Mouse (Mus musculus): ENCODE results near the gene Tnr. TPM values are rescaled to one million over a fixed set of nuclear protein-coding genes. Genes with fewer than 3 reads are reported as not detected.

Tnr gene
- total and polyA plus RNA-seq, 2 experiments, result not detected

DNA sequence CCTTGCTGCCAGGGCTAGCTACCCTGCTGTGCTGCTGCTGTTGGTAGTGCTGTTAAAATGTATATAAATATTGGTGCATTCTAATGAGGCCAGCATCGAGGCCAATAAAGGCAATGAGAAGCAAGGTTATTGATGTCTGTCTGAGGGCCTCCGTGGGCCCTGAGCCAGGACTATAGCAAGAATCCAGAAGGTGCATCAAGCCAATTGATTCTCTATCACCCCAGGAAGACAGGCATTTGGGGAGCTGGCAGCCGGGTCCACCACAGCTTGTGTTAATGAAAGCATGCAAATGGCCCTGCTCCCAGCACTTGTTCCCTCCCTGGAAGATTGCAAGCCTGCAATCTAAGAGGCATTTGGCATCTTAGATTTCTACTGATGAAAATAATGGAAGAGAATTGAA lies 54.8 kb downstream of the Tnr start:
- no peaks in the 10 kb centered on the region for H3K36me3 ChIP-seq (ENCODE audit: control insufficient read depth, insufficient read depth, low read length)
- no peaks in the 10 kb centered on the region for H3K4me1 ChIP-seq (ENCODE audit: control insufficient read depth, insufficient read depth, low read length)
- no peak overlapping the region for H3K9ac ChIP-seq (ENCODE audit: low read depth, low read length)
- H3K4me3 ChIP-seq (ENCODE audit: insufficient read depth, low read depth, low read length), result no peak overlapping the region
- WGBS, result 48% methylated on average over 3 of the region's 3 CpGs
- H3K27ac ChIP-seq (replicated peaks; ENCODE audit: insufficient read depth, low read depth, low read length), result no peak overlapping the region
- DNase-seq (ENCODE audit: extremely low read depth, low read depth, low spot score), result no peak
- TF ChIP-seq POLR2A (IDR thresholded peaks at IDR 0.05; ENCODE audit: extremely low read depth, insufficient read depth, low read length), result no peak
- no peak for TF ChIP-seq CTCF (IDR thresholded peaks at IDR 0.05; ENCODE audit: low read depth, low read length)
- no peaks in the 10 kb centered on the region for H3K79me2 ChIP-seq (ENCODE audit: control insufficient read depth, insufficient read depth, low read length)
- H3K27me3 ChIP-seq (ENCODE audit: control insufficient read depth, insufficient read depth, low read length), result no peaks in the 10 kb centered on the region

DNA sequence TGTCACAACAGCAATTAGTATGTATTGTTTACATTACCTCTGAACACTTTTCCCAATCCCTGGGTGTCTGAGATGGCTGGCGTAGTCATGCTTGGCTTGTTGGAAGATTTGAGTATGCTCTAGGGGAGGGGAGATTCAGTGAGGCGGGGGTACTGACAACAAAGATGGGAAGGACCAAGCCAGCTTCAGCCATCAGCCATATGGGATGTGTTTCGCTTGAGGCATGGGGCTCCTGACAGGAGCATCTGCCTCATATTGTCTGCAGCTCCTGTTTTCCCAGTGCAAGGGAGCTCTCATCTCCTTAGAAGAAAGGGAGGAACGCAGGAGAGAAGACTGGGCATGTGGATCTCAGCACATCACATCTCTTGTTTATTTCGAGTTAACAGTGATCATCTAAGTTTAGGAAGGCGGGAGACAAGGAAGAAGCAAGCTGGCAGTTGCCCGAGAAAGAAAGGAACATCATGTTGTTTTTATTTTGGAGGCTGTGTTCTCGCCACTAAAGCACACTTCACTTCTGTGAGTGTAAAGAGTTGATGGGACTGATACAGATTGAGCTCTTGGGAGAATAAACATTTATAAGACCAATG lies 56.9 kb downstream of the Tnr start:
- H3K27ac ChIP-seq (replicated peaks; ENCODE audit: insufficient read depth, low read depth, low read length), result no peak overlapping the region
- H3K36me3 ChIP-seq (ENCODE audit: control insufficient read depth, insufficient read depth, low read length), result no peaks in the 10 kb centered on the region
- H3K4me3 ChIP-seq (ENCODE audit: insufficient read depth, low read depth, low read length), result no peak overlapping the region
- no peak overlapping the region for H3K9ac ChIP-seq (ENCODE audit: low read depth, low read length)
- H3K79me2 ChIP-seq (ENCODE audit: control insufficient read depth, insufficient read depth, low read length), result no peaks in the 10 kb centered on the region
- DNase-seq (ENCODE audit: extremely low read depth, low read depth, low spot score), result no peak
- 67% methylated on average over 8 of the region's 8 CpGs for WGBS
- H3K27me3 ChIP-seq (ENCODE audit: control insufficient read depth, insufficient read depth, low read length), result no peaks in the 10 kb centered on the region
- TF ChIP-seq POLR2A (IDR thresholded peaks at IDR 0.05; ENCODE audit: extremely low read depth, insufficient read depth, low read length) (no peak), CTCF (IDR thresholded peaks at IDR 0.05; ENCODE audit: low read depth, low read length) (no peak)
- no peaks in the 10 kb centered on the region for H3K4me1 ChIP-seq (ENCODE audit: control insufficient read depth, insufficient read depth, low read length)

DNA sequence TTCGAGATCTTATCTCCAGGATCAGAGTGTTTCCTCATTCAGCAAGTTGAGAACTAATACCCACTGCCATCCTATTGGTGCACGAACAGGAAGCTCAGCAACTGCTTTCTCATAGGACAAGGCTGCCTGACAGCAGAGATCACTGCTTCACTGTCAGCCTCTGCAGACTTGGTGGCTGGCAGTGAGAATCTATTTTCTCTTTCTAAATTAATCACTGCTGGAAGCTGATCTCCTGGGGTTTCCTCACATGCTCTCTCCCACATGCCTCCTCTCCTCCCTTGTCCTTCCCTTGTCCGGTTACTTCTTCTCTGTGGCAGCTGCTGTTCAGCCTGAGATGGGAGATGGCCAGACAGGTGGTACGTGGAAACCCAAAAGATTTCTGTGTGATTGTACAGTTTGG lies 60.3 kb downstream of the Tnr start:
- 65% methylated on average over 4 of the region's 4 CpGs for whole genome bisulfite sequencing
- Histone ChIP-seq H3K4me3 (ENCODE audit: insufficient read depth, low read depth, low read length) (no peak overlapping the region), H3K36me3 (ENCODE audit: control insufficient read depth, insufficient read depth, low read length) (no peaks in the 10 kb centered on the region), H3K79me2 (ENCODE audit: control insufficient read depth, insufficient read depth, low read length) (no peaks in the 10 kb centered on the region), H3K27me3 (ENCODE audit: control insufficient read depth, insufficient read depth, low read length) (no peaks in the 10 kb centered on the region), H3K4me1 (ENCODE audit: control insufficient read depth, insufficient read depth, low read length) (no peaks in the 10 kb centered on the region), H3K9ac (ENCODE audit: low read depth, low read length) (no peak overlapping the region), H3K27ac (replicated peaks; ENCODE audit: insufficient read depth, low read depth, low read length) (no peak overlapping the region)
- DNase-seq (ENCODE audit: extremely low read depth, low read depth, low spot score), result no peak
- no peak for TF ChIP-seq POLR2A (IDR thresholded peaks at IDR 0.05; ENCODE audit: extremely low read depth, insufficient read depth, low read length)
- no peak for TF ChIP-seq CTCF (IDR thresholded peaks at IDR 0.05; ENCODE audit: low read depth, low read length)

DNA sequence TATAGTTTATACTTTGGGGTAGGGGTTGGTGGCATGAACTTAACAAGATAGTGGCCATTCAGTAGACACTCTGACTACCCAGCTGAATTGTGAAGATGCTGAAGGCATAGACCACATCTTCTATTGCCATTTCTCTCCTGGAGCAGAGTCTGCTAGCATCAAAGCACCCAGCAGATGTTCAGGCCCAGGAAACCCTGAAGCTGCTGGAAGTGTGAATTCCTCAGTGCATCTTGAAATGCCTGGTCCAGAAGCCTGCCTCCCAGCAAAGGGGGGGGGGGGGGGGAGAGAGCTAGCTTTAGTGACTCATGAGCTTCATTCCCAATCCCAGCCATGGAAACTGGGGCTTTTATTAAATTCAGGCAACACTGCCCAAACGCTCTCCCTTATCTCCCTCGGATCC lies 65.2 kb downstream of the Tnr start:
- no peaks in the 10 kb centered on the region for H3K27me3 ChIP-seq (ENCODE audit: control insufficient read depth, insufficient read depth, low read length)
- H3K36me3 ChIP-seq (ENCODE audit: control insufficient read depth, insufficient read depth, low read length), result no peaks in the 10 kb centered on the region
- TF ChIP-seq CTCF (IDR thresholded peaks at IDR 0.05; ENCODE audit: low read depth, low read length) (no peak), POLR2A (IDR thresholded peaks at IDR 0.05; ENCODE audit: extremely low read depth, insufficient read depth, low read length) (no peak)
- no peak for DNase-seq (ENCODE audit: extremely low read depth, low read depth, low spot score)
- 66% methylated on average over 2 of the region's 2 CpGs for WGBS
- no peak overlapping the region for H3K27ac ChIP-seq (replicated peaks; ENCODE audit: insufficient read depth, low read depth, low read length)
- no peak overlapping the region for H3K9ac ChIP-seq (ENCODE audit: low read depth, low read length)
- H3K4me3 ChIP-seq (ENCODE audit: insufficient read depth, low read depth, low read length), result no peak overlapping the region
- H3K79me2 ChIP-seq (ENCODE audit: control insufficient read depth, insufficient read depth, low read length), result no peaks in the 10 kb centered on the region
- no peaks in the 10 kb centered on the region for H3K4me1 ChIP-seq (ENCODE audit: control insufficient read depth, insufficient read depth, low read length)

DNA sequence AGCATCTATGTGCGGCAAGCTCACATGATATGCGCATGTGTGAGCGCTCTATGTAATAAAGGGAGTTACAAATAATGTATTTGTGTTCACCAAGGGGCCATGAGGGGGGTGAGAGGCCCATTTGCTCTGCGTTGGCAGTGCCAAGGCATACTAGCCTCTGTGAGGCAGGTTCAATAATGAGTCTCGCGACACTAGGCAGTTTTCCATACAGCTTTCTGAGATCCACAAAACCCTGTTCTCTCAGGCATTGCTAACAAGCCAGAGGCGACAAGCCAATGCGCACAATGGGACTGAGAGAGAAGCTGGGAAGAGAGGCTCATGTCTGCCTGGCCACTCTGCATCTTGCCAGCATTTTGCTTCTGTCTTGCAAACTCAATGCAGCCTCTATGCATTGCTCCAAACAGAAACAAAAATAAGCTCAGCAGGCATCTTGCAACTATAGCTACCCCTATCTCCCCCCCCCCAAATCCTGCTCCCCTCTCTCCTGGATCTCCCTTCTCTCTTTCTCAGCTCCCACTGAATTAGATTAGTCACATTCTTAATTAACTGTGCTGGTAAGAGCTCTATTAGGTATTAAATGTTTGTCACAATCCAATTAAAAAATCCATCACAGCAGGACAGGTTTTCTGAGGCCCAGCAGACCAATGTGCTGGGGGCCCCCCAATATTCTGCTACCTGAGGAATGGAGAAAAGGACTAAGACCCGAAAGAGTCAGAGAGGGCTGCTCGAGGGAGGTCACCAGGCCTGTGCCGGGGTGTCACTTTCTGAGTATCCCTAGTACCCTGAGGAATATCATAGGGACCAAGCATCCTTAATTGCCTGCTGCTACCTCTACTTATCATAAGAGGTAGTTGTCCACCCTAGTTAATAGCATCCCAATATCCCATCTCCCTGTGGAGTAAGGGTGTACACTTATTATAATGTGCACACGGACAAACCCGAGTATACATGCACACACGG lies 70.8 kb downstream of the Tnr start:
- Histone ChIP-seq H3K36me3 (ENCODE audit: control insufficient read depth, insufficient read depth, low read length) (no peaks in the 10 kb centered on the region), H3K9ac (ENCODE audit: low read depth, low read length) (no peak overlapping the region), H3K79me2 (ENCODE audit: control insufficient read depth, insufficient read depth, low read length) (no peaks in the 10 kb centered on the region), H3K27ac (replicated peaks; ENCODE audit: insufficient read depth, low read depth, low read length) (no peak overlapping the region), H3K4me3 (ENCODE audit: insufficient read depth, low read depth, low read length) (no peak overlapping the region), H3K27me3 (ENCODE audit: control insufficient read depth, insufficient read depth, low read length) (no peaks in the 10 kb centered on the region), H3K4me1 (ENCODE audit: control insufficient read depth, insufficient read depth, low read length) (no peaks in the 10 kb centered on the region; the same call in 1 of the 2 replicates)
- TF ChIP-seq CTCF (IDR thresholded peaks at IDR 0.05; ENCODE audit: low read depth, low read length) (no peak), POLR2A (IDR thresholded peaks at IDR 0.05; ENCODE audit: extremely low read depth, insufficient read depth, low read length) (no peak)
- WGBS, result 86% methylated on average over 14 of the region's 14 CpGs
- DNase-seq (ENCODE audit: extremely low read depth, low read depth, low spot score), result no peak

DNA sequence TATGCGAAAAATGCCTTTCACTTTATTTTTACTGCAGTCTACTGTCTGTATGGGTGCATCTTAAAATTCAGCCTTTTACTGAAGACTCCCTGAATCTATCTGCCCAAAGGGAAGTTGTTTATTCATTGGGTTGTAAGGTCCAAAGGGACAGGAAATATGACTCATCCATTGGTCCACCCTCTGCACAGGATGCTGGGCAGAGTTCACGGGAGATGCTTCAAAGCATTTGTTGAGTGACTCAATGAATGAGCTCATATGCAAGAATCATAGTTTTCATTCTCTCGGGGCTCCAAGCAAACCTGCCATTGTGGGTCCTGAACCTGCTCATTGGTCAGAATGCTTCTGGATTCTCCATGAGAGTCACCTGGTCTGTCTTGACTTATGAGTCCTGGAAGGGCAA lies 72.2 kb downstream of the Tnr start:
- TF ChIP-seq POLR2A (IDR thresholded peaks at IDR 0.05; ENCODE audit: extremely low read depth, insufficient read depth, low read length) (no peak), CTCF (IDR thresholded peaks at IDR 0.05; ENCODE audit: low read depth, low read length) (no peak)
- H3K27ac ChIP-seq (replicated peaks; ENCODE audit: insufficient read depth, low read depth, low read length), result no peak overlapping the region
- H3K4me3 ChIP-seq (ENCODE audit: insufficient read depth, low read depth, low read length), result no peak overlapping the region
- 70% methylated on average over 3 of the region's 3 CpGs for WGBS
- no peak overlapping the region for H3K9ac ChIP-seq (ENCODE audit: low read depth, low read length)
- H3K27me3 ChIP-seq (ENCODE audit: control insufficient read depth, insufficient read depth, low read length), result no peaks in the 10 kb centered on the region
- no peak for DNase-seq (ENCODE audit: extremely low read depth, low read depth, low spot score)
- no peaks in the 10 kb centered on the region for H3K79me2 ChIP-seq (ENCODE audit: control insufficient read depth, insufficient read depth, low read length)
- H3K36me3 ChIP-seq (ENCODE audit: control insufficient read depth, insufficient read depth, low read length), result no peaks in the 10 kb centered on the region
- H3K4me1 ChIP-seq (ENCODE audit: control insufficient read depth, insufficient read depth, low read length), result no peaks in the 10 kb centered on the region; the same call in 1 of the 2 replicates

Measured in liver, adult 2 months (tissue).